Mouse (Mus musculus) erythroblast, adult 5-6 weeks (primary cell): ENCODE results near the gene Samm50. TPM values are rescaled to one million over a fixed set of nuclear protein-coding genes. Genes with fewer than 3 reads are reported as not detected.
"Not testable (repeated sequence)": the region's sequence is repeated elsewhere in the genome, so short reads cannot be mapped to it uniquely, and the experiment has no call there.

ENCODE experiments used
- ATAC-seq: replicated peaks from 2 replicates; pipeline ENCODE4 v1.8.0; 2016; ENCODE audit warnings: moderate number of reproducible peaks, mild to moderate bottlenecking, moderate TSS enrichment, inconsistent platforms; ENCODE audit not compliant: poor library complexity, low FRiP score, severe bottlenecking
- total RNA-seq, 2 experiments: library from RNA; stranded (forward) in 1 of 2; stranded (reverse) in 1 of 2; fragments of 150-400 nt in 1 of 2; fragments of 200-764, 138-1000 nt in 1 of 2; gene quantifications; 2 replicates each; pipeline versions ENCODE4 v1.2.3 to v1.2.4; 2015 to 2017; ENCODE audit warnings: low replicate concordance in 2 of 2

Gene Samm50
- total RNA-seq (2015; ENCODE audit: low replicate concordance) (9.6 and 13.2 TPM in 2 replicates), total RNA-seq (2017; ENCODE audit: low replicate concordance) (7.0 and 18.7 TPM in 2 replicates)

GRCm38 (mm10) chr15:84192058-84192791, at the start of gene Samm50:
Gene Samm50 (plus strand): TSS chr15:84192241.
- ATAC-seq, result peak; percentile 98

- ATAC-seq, result no peak
Observed at GRCm38 (mm10) chr15:84156158-84156557, 35.9 kb upstream of the Samm50 start.

GRCm38 (mm10) chr15:84157530-84157929, 34.5 kb upstream of the Samm50 start:
- not testable (repeated sequence) for ATAC-seq

GRCm38 (mm10) chr15:84161871-84162270, 30.2 kb upstream of the Samm50 start:
- no peak for ATAC-seq

GRCm38 (mm10) chr15:84166818-84167217, 25.2 kb upstream of the Samm50 start:
- ATAC-seq, result no peak

- peak; percentile 95 for ATAC-seq
Observed at GRCm38 (mm10) chr15:84167600-84167999, 24.4 kb upstream of the Samm50 start, which contains the start of gene Pnpla3. Gene Pnpla3 (plus strand): TSS chr15:84167837.

- no peak for ATAC-seq
Observed at GRCm38 (mm10) chr15:84168170-84169161, 23.6 kb upstream of the Samm50 start.

GRCm38 (mm10) chr15:84169511-84169910, 22.5 kb upstream of the Samm50 start:
- no peak for ATAC-seq

GRCm38 (mm10) chr15:84171166-84171565, 20.9 kb upstream of the Samm50 start:
- ATAC-seq, result no peak

- no peak for ATAC-seq
Observed at GRCm38 (mm10) chr15:84178733-84179132, 13.3 kb upstream of the Samm50 start.

GRCm38 (mm10) chr15:84182000-84182399, 10.0 kb upstream of the Samm50 start:
- no peak for ATAC-seq

GRCm38 (mm10) chr15:84183967-84184366, 8.1 kb upstream of the Samm50 start:
- no peak for ATAC-seq

- ATAC-seq, result no peak
Observed at GRCm38 (mm10) chr15:84186196-84186595, 5.8 kb upstream of the Samm50 start.

GRCm38 (mm10) chr15:84188887-84189530, 3.0 kb upstream of the Samm50 start:
- no peak for ATAC-seq

- no peak for ATAC-seq
Observed at GRCm38 (mm10) chr15:84189881-84190280, 2.2 kb upstream of the Samm50 start.

GRCm38 (mm10) chr15:84191724-84192057, 350 bp upstream of the Samm50 start:
- no peak; the same call in 1 of the 2 replicates for ATAC-seq

- ATAC-seq, result no peak
Observed at GRCm38 (mm10) chr15:84196486-84197165, 4.6 kb downstream of the Samm50 start.

GRCm38 (mm10) chr15:84207327-84207726, 15.3 kb downstream of the Samm50 start:
- ATAC-seq, result no peak
